Mouse (Mus musculus): Measurements from ENCODE around the gene Sema5b. TPM values are rescaled to one million over a fixed set of nuclear protein-coding genes. Genes with fewer than 3 reads are reported as not detected.

The Sema5b gene
- polyA plus RNA-seq, 1 experiment from 2014 or later: 2.6 TPM

DNA sequence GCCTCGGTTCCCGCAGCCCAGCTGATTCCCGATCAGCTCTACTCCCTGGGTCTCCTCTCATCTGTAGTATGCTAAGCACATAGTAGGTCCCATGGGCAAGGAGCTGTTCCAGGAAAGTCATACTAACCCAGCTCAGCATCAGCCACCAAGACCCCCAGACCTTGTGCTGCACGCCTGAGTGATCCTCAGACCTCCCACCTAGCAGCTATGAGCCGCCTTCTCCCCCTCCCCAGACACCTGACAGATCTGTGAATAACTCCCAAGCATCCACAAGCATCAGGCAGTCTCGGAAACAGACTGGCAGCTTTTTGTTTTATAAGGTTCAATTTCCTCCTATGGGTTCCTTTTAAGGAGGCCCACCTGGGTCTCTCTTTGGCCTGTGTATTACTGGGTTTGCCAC, 83.9 kb downstream of the Sema5b start:
- Histone ChIP-seq H3K9ac (ENCODE audit: low read depth, low read length) (no peak overlapping the region), H3K4me2 (no peak overlapping the region), H3K9me3 (replicated peaks; ENCODE audit: control insufficient read depth, low read length) (no peaks in the 10 kb centered on the region), H3K27ac (ENCODE audit: low read depth, low read length) (no peak overlapping the region), H3K4me3 (ENCODE audit: low read depth, low read length) (no peak overlapping the region), H3K36me3 (ENCODE audit: control insufficient read depth, insufficient read depth, low read length) (no peaks in the 10 kb centered on the region), H3K27me3 (ENCODE audit: control insufficient read depth, insufficient read depth, low read length) (0 out of 2 replicates have a peak, but pooled peaks cover 3% of the 10 kb centered on the region), H3K4me1 (ENCODE audit: control insufficient read depth, insufficient read depth, low read length) (no peaks in the 10 kb centered on the region)
- no peak for ATAC-seq (replicated peaks; ENCODE audit: insufficient number of reproducible peaks, low FRiP score, low TSS enrichment)
- 62% methylated on average over 6 of the region's 6 CpGs for WGBS (ENCODE audit: insufficient replicate concordance)

DNA sequence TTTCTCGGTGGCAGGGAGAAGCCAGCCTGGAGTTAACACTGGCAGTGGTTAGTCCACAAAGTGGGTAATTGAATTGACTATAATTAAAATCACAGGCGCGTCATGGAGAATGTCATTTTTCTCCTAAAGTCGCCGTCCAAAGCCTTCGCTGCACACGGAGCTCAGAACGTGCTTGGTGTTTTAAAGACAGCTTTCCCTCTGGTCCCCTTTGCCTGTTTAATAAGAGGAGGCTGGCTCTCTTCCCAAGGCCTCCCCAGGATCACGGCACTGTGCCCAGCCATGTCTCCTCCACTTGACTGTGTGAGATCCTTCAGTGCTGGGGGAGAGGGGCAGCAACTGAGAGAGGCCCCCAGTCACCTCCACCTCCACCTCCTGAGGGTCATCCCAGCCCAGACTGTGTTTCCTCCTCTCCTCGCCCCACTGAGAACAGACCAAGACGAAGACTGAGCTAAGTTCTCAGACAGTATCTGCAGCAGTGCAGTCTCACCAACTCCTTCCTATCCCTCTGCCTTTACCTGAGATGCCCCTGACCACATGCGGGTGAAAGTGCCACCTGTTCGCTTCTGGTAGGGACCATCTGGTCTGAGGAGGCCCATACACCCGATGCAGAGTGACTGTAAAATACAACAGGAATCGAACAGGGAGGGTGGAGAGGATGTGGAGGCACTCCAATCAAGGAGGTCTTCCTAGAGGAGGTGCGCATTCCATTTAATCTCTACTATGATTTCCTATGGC, 84.5 kb downstream of the Sema5b start:
- no peak overlapping the region for H3K4me2 ChIP-seq
- H3K36me3 ChIP-seq (ENCODE audit: control insufficient read depth, insufficient read depth, low read length): no peaks in the 10 kb centered on the region
- WGBS (ENCODE audit: insufficient replicate concordance): 77% methylated on average over 16 of the region's 16 CpGs
- no peak overlapping the region for H3K27ac ChIP-seq (ENCODE audit: low read depth, low read length)
- 0 out of 2 replicates have a peak, but pooled peaks cover 3% of the 10 kb centered on the region for H3K27me3 ChIP-seq (ENCODE audit: control insufficient read depth, insufficient read depth, low read length)
- no peak overlapping the region for H3K4me3 ChIP-seq (ENCODE audit: low read depth, low read length)
- no peaks in the 10 kb centered on the region for H3K4me1 ChIP-seq (ENCODE audit: control insufficient read depth, insufficient read depth, low read length)
- no peak for ATAC-seq (replicated peaks; ENCODE audit: insufficient number of reproducible peaks, low FRiP score, low TSS enrichment)
- no peak overlapping the region for H3K9ac ChIP-seq (ENCODE audit: low read depth, low read length)
- H3K9me3 ChIP-seq (replicated peaks; ENCODE audit: control insufficient read depth, low read length): no peaks in the 10 kb centered on the region

GRCm38 (mm10) chr16:35627992-35628607, 87.2 kb downstream of the Sema5b start:
- Histone ChIP-seq H3K27me3 (ENCODE audit: control insufficient read depth, insufficient read depth, low read length) (0 out of 2 replicates have a peak, but pooled peaks cover 3% of the 10 kb centered on the region), H3K36me3 (ENCODE audit: control insufficient read depth, insufficient read depth, low read length) (no peaks in the 10 kb centered on the region), H3K4me2 (no peak overlapping the region), H3K4me3 (ENCODE audit: low read depth, low read length) (no peak overlapping the region), H3K4me1 (ENCODE audit: control insufficient read depth, insufficient read depth, low read length) (peaks cover 3% of the 10 kb centered on the region; the same call in 1 of the 2 replicates), H3K9ac (ENCODE audit: low read depth, low read length) (no peak overlapping the region), H3K27ac (ENCODE audit: low read depth, low read length) (no peak overlapping the region), H3K9me3 (replicated peaks; ENCODE audit: control insufficient read depth, low read length) (no peaks in the 10 kb centered on the region)
- 34% methylated on average over 10 of the region's 10 CpGs for WGBS (ENCODE audit: insufficient replicate concordance)
- ATAC-seq (replicated peaks; ENCODE audit: insufficient number of reproducible peaks, low FRiP score, low TSS enrichment): no peak

DNA sequence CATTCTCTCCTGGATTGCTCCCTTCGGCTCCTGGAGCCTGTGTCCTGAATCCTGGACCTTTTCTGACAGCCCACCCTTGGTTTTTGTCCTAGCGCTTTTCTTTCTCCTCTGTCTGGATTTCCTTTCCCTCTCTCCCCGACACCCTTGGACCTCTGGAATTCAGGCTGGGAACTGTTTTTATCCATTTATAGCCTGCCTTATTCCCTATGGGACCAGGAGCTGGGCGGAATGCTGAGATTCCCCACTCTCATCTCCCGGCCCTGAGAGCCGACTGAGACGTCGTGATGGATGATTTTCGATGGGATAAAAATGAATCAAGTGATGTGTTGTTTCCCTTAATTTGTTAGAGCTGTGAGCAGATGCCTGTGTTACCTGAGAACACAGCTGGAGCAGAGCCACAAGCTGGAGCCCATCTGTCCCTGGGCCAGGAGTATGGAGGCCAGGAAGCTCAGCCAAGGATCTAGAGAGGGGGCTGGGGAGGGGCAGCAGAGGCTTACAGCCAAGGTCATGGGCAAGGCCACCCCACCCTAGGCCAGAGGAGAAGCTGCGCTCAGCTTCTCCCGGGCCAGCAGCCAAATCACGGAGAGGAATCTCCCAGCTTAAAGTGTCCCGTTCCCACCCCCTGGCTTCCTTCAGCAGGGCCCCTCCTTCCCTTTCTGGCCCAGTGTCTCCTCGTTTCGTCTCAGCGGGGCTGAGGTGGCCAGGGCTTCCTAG, 89.7 kb downstream of the Sema5b start:
- Histone ChIP-seq H3K4me2 (no peak overlapping the region), H3K27ac (ENCODE audit: low read depth, low read length) (no peak overlapping the region)

GRCm38 (mm10) chr16:35633058-35633457, 92.1 kb downstream of the Sema5b start:
- Histone ChIP-seq H3K4me1 (ENCODE audit: control insufficient read depth, insufficient read depth, low read length) (peaks cover 3% of the 10 kb centered on the region; the same call in 1 of the 2 replicates), H3K4me2 (no peak overlapping the region), H3K36me3 (ENCODE audit: control insufficient read depth, insufficient read depth, low read length) (no peaks in the 10 kb centered on the region), H3K9me3 (replicated peaks; ENCODE audit: control insufficient read depth, low read length) (no peaks in the 10 kb centered on the region), H3K4me3 (ENCODE audit: low read depth, low read length) (no peak overlapping the region), H3K27ac (ENCODE audit: low read depth, low read length) (no peak overlapping the region), H3K27me3 (ENCODE audit: control insufficient read depth, insufficient read depth, low read length) (0 out of 2 replicates have a peak, but pooled peaks cover 3% of the 10 kb centered on the region), H3K9ac (ENCODE audit: low read depth, low read length) (no peak overlapping the region)
- ATAC-seq (replicated peaks; ENCODE audit: insufficient number of reproducible peaks, low FRiP score, low TSS enrichment): no peak
- 45% methylated on average over 2 of the region's 2 CpGs for WGBS (ENCODE audit: insufficient replicate concordance)

More for the DNA sequence above, 89.7 kb downstream of the Sema5b start:
- H3K27me3 ChIP-seq (ENCODE audit: control insufficient read depth, insufficient read depth, low read length): 0 out of 2 replicates have a peak, but pooled peaks cover 3% of the 10 kb centered on the region
- no peaks in the 10 kb centered on the region for H3K9me3 ChIP-seq (replicated peaks; ENCODE audit: control insufficient read depth, low read length)
- ATAC-seq (replicated peaks; ENCODE audit: insufficient number of reproducible peaks, low FRiP score, low TSS enrichment): peak; percentile 31; the same call in 1 of the 2 replicates
- peaks cover 3% of the 10 kb centered on the region; the same call in 1 of the 2 replicates for H3K4me1 ChIP-seq (ENCODE audit: control insufficient read depth, insufficient read depth, low read length)
- H3K36me3 ChIP-seq (ENCODE audit: control insufficient read depth, insufficient read depth, low read length): no peaks in the 10 kb centered on the region
- H3K4me3 ChIP-seq (ENCODE audit: low read depth, low read length): no peak overlapping the region
- 62% methylated on average over 16 of the region's 16 CpGs for WGBS (ENCODE audit: insufficient replicate concordance)
- no peak overlapping the region for H3K9ac ChIP-seq (ENCODE audit: low read depth, low read length)

DNA sequence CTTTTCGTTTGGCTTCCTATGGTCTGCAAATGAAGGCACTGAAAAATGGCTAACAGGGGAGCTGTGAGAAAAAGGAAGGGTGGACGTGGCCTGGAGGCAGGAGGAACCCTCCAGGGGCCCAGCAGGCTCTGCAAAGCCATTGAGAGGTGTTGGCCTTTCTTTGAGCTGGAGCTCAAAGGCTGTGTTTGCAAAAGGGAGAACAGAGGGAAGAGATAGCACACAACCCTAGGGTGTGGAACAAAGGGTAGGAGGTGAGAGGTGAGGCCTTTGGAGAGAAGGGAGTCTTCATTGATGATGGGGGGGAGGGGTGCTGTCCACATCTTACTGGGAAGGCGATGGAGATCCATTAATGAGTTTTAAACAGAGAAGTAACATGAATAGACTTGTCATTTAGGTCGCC, 94.0 kb downstream of the Sema5b start:
- WGBS (ENCODE audit: insufficient replicate concordance): 48% methylated on average over 4 of the region's 4 CpGs
- no peak overlapping the region for H3K4me3 ChIP-seq (ENCODE audit: low read depth, low read length)
- H3K4me2 ChIP-seq: no peak overlapping the region
- no peaks in the 10 kb centered on the region for H3K9me3 ChIP-seq (replicated peaks; ENCODE audit: control insufficient read depth, low read length)
- no peak overlapping the region for H3K27ac ChIP-seq (ENCODE audit: low read depth, low read length)
- ATAC-seq (replicated peaks; ENCODE audit: insufficient number of reproducible peaks, low FRiP score, low TSS enrichment): no peak
- H3K36me3 ChIP-seq (ENCODE audit: control insufficient read depth, insufficient read depth, low read length): no peaks in the 10 kb centered on the region
- H3K27me3 ChIP-seq (ENCODE audit: control insufficient read depth, insufficient read depth, low read length): no peaks in the 10 kb centered on the region
- peaks cover 3% of the 10 kb centered on the region; the same call in 1 of the 2 replicates for H3K4me1 ChIP-seq (ENCODE audit: control insufficient read depth, insufficient read depth, low read length)
- no peak overlapping the region for H3K9ac ChIP-seq (ENCODE audit: low read depth, low read length)

DNA sequence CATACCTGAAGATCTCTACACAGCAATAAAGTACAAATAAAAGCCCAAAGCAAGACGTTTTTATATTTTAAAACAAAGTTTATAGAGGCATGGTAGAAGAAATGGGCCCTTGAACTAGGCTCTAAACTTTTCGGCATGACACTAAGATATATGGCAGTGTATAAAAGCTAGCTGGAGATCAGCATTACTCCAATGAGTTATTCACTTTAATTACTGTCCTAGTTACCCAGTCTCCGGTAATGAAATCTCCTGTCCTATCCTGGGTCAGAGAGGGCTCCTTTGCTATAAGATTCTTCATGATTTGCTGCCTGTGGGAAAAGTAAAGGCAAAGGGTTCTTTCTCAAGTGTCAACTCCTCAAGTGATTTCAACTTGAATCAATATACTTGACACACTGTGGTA, 98.6 kb downstream of the Sema5b start:
- H3K27me3 ChIP-seq (ENCODE audit: control insufficient read depth, insufficient read depth, low read length): no peaks in the 10 kb centered on the region
- H3K9ac ChIP-seq (ENCODE audit: low read depth, low read length): no peak overlapping the region
- H3K4me1 ChIP-seq (ENCODE audit: control insufficient read depth, insufficient read depth, low read length): no peaks in the 10 kb centered on the region
- 66% methylated on average over 3 of the region's 3 CpGs for WGBS (ENCODE audit: insufficient replicate concordance)
- H3K4me3 ChIP-seq (ENCODE audit: low read depth, low read length): no peak overlapping the region
- H3K36me3 ChIP-seq (ENCODE audit: control insufficient read depth, insufficient read depth, low read length): no peaks in the 10 kb centered on the region
- no peak overlapping the region for H3K4me2 ChIP-seq
- no peaks in the 10 kb centered on the region for H3K9me3 ChIP-seq (replicated peaks; ENCODE audit: control insufficient read depth, low read length)
- no peak overlapping the region for H3K27ac ChIP-seq (ENCODE audit: low read depth, low read length)
- ATAC-seq (replicated peaks; ENCODE audit: insufficient number of reproducible peaks, low FRiP score, low TSS enrichment): no peak

GRCm38 (mm10) chr16:35648862-35649261, 107.9 kb downstream of the Sema5b start:
- H3K27me3 ChIP-seq (ENCODE audit: control insufficient read depth, insufficient read depth, low read length): peaks cover 7% of the 10 kb centered on the region
- no peak overlapping the region for H3K4me2 ChIP-seq
- H3K4me1 ChIP-seq (ENCODE audit: control insufficient read depth, insufficient read depth, low read length): no peaks in the 10 kb centered on the region
- no peak overlapping the region for H3K9ac ChIP-seq (ENCODE audit: low read depth, low read length)
- no peak overlapping the region for H3K4me3 ChIP-seq (ENCODE audit: low read depth, low read length)
- WGBS (ENCODE audit: insufficient replicate concordance): 70% methylated on average over 4 of the region's 4 CpGs
- no peaks in the 10 kb centered on the region for H3K36me3 ChIP-seq (ENCODE audit: control insufficient read depth, insufficient read depth, low read length)
- no peaks in the 10 kb centered on the region for H3K9me3 ChIP-seq (replicated peaks; ENCODE audit: control insufficient read depth, low read length)
- no peak overlapping the region for H3K27ac ChIP-seq (ENCODE audit: low read depth, low read length)
- ATAC-seq (replicated peaks; ENCODE audit: insufficient number of reproducible peaks, low FRiP score, low TSS enrichment): no peak

Data from heart, embryonic 11.5 days (tissue).